Mouse (Mus musculus) erythroblast, adult 5-6 weeks (primary cell): ENCODE data around the gene Utp18. TPM values are rescaled to one million over a fixed set of nuclear protein-coding genes. Genes with fewer than 3 reads are reported as not detected.
"Not testable (repeated sequence)": the region's sequence is repeated elsewhere in the genome, so short reads cannot be mapped to it uniquely, and the experiment has no call there.

Experiments used
- ATAC-seq: replicated peaks from 2 replicates; pipeline ENCODE4 v1.8.0; 2016; ENCODE audit warnings: moderate number of reproducible peaks, mild to moderate bottlenecking, moderate TSS enrichment, inconsistent platforms; ENCODE audit not compliant: poor library complexity, low FRiP score, severe bottlenecking
- total RNA-seq, 2 experiments: library from RNA; stranded (forward) in 1 of 2; stranded (reverse) in 1 of 2; fragments of 150-400 nt in 1 of 2; fragments of 200-764, 138-1000 nt in 1 of 2; gene quantifications; 2 replicates each; pipeline versions ENCODE4 v1.2.3 to v1.2.4; 2015 to 2017; ENCODE audit warnings: low replicate concordance in 2 of 2

Utp18 gene
- total RNA-seq (2015; ENCODE audit: low replicate concordance), result 7.9 and 10.4 TPM in 2 replicates
- total RNA-seq (2017; ENCODE audit: low replicate concordance), result 7.9 and 12.1 TPM in 2 replicates

- ATAC-seq, result peak; percentile 92
Observed at GRCm38 (mm10) chr11:93885572-93886410, at the start of gene Utp18, which contains the start of gene Mbtd1. TSS of gene Utp18 (minus strand) at chr11:93885766. TSS of gene Mbtd1 (plus strand) at chr11:93885852.

GRCm38 (mm10) chr11:93929106-93929505, 43.5 kb upstream of the Utp18 start:
- ATAC-seq, result no peak

DNA sequence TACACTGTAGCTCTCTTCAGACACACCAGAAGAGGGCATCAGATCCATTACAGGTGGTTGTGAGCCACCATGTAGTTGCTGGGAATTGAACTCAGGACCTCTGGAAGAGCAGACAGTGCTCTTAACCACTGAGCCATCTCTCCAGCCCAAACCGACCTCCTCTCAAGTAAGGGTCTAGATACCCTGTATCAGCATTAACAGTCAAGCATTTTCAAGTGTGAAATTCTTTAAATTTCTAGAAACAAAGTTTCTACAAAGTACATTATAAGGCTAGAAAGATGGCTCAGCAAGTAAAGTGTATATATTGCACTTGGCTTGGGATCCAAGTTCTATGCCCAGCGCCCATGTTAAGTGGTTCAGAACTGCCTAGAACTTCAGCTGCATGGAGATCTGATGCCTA, 29.5 kb upstream of the Utp18 start:
- ATAC-seq, result not testable (repeated sequence)

GRCm38 (mm10) chr11:93911603-93912002, 26.0 kb upstream of the Utp18 start:
- ATAC-seq, result no peak

- ATAC-seq, result no peak
Observed at GRCm38 (mm10) chr11:93908829-93909228, 23.3 kb upstream of the Utp18 start.

DNA sequence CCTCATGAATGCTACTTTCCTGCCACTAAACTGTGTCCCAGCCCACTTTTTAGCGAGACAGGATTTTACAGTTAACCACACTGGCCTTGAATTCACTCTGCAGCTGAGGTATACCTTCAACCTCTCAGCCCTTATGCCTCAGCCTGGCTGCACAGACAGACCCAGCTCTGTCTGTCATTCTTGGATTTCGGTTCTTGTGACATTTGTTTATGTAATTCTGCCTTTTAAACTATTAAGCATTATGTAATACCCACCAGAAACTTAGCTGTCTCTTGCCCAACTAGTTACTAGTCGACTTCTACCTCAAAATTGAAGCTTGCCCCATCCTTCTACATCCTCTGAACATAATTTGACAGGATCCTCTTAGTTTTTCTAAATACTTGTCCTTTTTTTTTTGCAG, 22.3 kb upstream of the Utp18 start:
- no peak for ATAC-seq

GRCm38 (mm10) chr11:93906834-93907233, 21.3 kb upstream of the Utp18 start:
- no peak for ATAC-seq

GRCm38 (mm10) chr11:93897732-93898131, 12.2 kb upstream of the Utp18 start:
- ATAC-seq, result no peak

DNA sequence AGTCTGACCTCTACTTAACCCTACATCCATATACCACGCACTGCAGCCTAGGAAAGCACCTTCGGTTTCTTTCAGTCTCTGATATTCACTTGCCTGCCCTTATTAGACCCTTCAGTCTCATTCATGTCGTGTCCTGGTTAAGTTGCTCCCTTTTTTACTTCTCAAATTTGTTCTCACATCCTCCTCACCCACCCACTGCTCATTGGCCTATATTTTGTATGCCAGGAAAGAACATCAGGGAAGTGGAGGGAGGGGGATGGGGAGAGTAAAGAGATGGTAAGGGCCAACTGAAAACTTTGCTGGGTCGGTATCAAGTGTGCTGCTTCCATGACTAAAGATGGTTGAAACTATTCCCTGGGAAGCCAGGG, 1.5 kb upstream of the Utp18 start:
- ATAC-seq, result no peak

GRCm38 (mm10) chr11:93886411-93887079, 979 bp upstream of the Utp18 start:
- peak; percentile 37; the same call in 1 of the 2 replicates for ATAC-seq

DNA sequence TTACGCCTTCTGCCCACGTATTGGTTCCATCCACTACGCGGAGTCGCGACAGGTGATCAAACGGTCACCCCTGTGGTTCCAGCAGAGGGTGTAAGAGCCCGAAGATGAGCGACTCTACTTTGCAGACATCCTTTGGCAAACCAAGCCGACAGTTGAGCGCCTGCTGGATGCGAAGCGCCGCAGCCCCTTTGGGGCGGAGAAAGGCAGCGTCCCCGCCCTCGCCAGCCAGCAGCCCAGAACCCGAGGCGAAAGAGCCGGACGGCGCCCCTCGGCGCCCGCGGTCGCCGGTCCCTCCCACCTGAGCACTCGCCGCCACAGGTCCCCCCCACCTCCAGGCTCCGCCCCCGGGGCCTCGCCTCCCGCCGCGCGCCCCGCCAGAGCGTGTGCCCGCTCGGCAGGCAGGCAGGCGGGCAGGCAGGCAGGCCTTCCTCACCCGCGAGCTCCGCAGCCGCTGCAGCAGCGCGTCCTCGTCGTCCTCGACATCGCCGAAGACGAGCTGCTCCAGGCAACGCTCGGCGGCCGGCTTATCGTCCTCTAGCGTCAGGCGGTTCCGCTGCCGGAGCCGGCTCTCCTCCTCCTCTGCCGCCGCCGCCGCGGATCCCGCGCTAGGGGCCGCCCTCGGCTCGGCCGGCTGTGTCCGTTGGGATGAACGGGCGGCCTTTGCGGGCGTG, 530 bp downstream of the Utp18 start:
- peak; percentile 66 for ATAC-seq

DNA sequence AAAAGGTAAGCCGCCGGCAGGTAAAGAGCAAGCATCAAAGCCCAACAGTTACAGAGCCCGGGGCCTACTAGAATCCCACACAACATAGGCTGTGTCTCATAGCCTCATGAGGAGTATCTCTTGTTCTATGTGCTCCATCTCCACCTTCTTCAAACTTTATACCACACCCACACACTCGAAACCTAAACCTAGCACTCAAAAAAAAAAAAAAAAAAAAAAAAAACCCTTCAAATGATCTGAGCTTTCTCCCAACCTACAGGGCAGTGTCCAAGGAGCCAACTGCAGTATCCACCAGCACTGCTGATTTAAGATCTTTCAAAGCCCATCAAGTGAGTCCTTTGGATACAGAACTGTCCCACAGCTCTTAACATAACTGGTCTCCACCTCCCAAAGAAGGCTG, 1.5 kb downstream of the Utp18 start:
- no peak for ATAC-seq

GRCm38 (mm10) chr11:93862638-93863037, 22.9 kb downstream of the Utp18 start:
- no peak for ATAC-seq

- ATAC-seq, result no peak
Observed at GRCm38 (mm10) chr11:93862045-93862623, 23.4 kb downstream of the Utp18 start.

GRCm38 (mm10) chr11:93861193-93861592, 24.4 kb downstream of the Utp18 start:
- ATAC-seq, result no peak

- ATAC-seq, result no peak
Observed at GRCm38 (mm10) chr11:93860540-93861172, 24.9 kb downstream of the Utp18 start.

DNA sequence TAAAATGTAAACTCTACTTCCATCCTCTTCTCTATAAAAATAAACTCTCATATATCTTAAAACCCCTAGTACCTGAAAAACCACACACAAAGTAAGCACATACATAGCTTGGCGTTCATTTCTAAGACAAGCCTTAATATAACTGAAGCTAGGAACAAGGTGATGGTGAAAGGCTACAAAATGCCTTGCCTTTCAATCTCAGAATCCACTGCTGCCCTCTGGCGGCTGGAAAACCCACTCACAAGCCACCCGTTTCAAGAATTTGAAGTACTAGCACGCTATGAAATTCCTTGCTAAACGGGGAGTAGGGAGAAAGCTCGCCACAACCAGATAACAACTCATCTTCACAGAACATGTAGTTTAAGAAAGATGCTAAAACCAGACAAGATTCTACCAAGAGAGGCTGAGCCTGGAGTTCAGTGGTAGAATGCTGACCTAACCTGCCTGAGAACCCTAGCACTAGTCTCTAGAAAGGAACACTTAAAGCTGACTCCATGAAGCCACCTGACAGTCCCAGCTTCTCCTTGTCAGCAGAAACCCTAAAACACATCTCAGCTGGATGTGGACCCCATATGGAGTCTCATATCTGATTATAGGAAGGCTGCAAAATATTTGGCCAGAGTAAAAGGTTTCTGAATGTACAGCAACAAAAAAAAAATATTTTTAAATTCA, 29.1 kb downstream of the Utp18 start:
- peak; percentile 78 for ATAC-seq

- no peak for ATAC-seq
Observed at GRCm38 (mm10) chr11:93852546-93852945, 33.0 kb downstream of the Utp18 start.

- ATAC-seq, result no peak
Observed at GRCm38 (mm10) chr11:93847342-93847741, 38.2 kb downstream of the Utp18 start.
